Mouse (Mus musculus) spleen, adult 2 months (tissue): Measurements from ENCODE around the gene Rnf216.
A peak's percentile ranks its signal among the peaks of the same experiment; 100 is the strongest.

Experiments used
- CTCF ChIP-seq: fragments of 200-500 bp; IDR thresholded peaks from 2 replicates; pipeline ENCODE4 v1.5.1; 2011; ENCODE audit warnings: mild to moderate bottlenecking, inconsistent platforms; ENCODE audit not compliant: insufficient read depth, insufficient read length, insufficient replicate concordance; ENCODE audit errors: extremely low read depth
- POLR2A ChIP-seq: fragments of 200-500 bp; IDR thresholded peaks from 2 replicates; pipeline ENCODE4 v1.6.1; 2011; ENCODE audit warnings: low read depth, low read length, inconsistent platforms

- no peak for TF ChIP-seq CTCF
- peak; percentile 12; the same call in 1 of the 2 replicates for TF ChIP-seq POLR2A
Measured at GRCm38 (mm10) chr5:143038794-143039193, 74.0 kb downstream of the Rnf216 start.
